Mouse (Mus musculus): ENCODE data around the gene Medag. TPM values are rescaled to one million over a fixed set of nuclear protein-coding genes. Genes with fewer than 3 reads are reported as not detected.

Gene Medag
- polyA plus RNA-seq (2017; shearing (Covaris generic)), result 2.9 TPM

GRCm38 (mm10) chr5:149411509-149412193 is at the start of gene Medag:
Gene Medag (plus strand): TSS chr5:149411749.

GRCm38 (mm10) chr5:149439531-149440179 is 28.1 kb downstream of the Medag start, which contains the start of gene Tex26:
Gene Tex26 (plus strand): TSS chr5:149439660.

Other genes starting within 250 kb of the Medag start
- 55.1 TPM for gene Uspl1, start 227.4 kb upstream of the Medag start, polyA plus RNA-seq (2017; shearing (Covaris generic))
- 203 TPM for gene Hmgb1, start 227.3 kb upstream of the Medag start, polyA plus RNA-seq (2017; shearing (Covaris generic))
- gene Alox5ap, start 147.0 kb upstream of the Medag start, polyA plus RNA-seq (2017; shearing (Covaris generic)), result 1.2 TPM
- not detected for gene Tex26, start 27.9 kb downstream of the Medag start, polyA plus RNA-seq (2017; shearing (Covaris generic))
- 0.18 TPM for gene Wdr95, start 116.9 kb downstream of the Medag start, polyA plus RNA-seq (2017; shearing (Covaris generic))
- gene Hsph1, start 224.6 kb downstream of the Medag start, polyA plus RNA-seq (2017; shearing (Covaris generic)), result 138 TPM